Mouse (Mus musculus): ENCODE data around the gene Mapk12.

Gene Mapk12

DNA sequence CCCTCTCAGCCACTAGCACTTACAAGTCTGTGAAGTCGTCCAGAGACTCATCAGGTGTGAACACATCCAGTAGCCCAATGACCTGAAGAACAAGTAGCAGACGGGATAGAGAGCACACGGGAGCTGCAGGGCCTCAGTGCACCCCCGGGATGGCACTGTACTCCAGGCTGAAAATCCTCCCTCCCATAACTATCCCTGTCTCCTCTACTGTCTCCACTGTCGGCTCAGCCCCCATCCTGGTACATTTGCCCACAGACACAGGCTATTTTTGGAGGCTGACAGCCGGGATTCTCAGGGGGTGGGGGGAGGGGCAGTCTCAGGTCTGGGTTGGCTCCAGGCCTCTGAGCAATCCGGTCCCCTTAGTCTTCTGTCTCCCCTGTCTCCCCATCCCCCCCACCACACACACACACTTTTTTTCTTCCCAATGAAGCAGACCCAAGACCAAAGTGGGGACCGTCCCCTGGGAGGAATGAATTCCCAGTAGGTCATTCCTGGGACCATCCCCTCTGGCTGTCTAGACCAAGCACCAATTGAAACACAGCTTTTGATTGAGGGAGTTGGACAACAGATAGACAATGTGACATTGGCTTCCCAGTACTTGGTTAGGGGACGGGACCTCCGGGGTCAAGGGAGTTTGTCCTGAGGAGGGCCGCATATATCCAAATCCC lies 3.0 kb downstream of the Mapk12 start:
- DNase-seq: no peak

DNA sequence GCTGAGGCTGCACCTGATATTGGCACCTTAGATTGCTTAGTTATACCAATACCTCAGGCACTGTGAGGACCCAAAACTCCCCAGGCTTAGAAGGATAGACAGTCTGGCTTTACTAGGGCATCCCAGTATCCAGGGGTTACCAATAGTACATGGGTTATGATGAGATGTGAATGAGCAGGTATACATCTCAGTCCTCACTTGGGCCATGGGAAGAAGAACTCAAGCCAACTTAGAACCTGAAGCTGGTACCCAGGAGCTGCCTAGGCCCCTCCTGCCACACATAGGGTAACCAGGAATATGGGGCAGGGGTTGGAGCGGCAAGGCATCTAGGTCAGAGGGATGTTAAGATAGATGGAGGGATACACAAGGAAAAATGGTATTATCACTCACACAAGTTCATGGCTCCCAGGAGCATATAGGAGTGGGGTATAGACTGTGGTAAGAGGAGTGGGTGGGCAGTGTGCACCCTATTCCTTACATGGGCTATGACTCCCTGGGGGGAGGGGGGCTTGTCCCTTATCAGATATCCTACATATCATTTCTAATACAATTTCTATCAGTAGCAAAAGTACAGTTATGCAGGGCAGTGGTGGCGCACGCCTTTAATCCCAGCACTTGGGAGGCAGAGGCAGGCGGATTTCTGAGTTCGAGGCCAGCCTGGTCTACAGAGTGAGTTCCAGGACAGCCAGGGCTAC lies 3.9 kb downstream of the Mapk12 start:
- DNase-seq: no peak

DNA sequence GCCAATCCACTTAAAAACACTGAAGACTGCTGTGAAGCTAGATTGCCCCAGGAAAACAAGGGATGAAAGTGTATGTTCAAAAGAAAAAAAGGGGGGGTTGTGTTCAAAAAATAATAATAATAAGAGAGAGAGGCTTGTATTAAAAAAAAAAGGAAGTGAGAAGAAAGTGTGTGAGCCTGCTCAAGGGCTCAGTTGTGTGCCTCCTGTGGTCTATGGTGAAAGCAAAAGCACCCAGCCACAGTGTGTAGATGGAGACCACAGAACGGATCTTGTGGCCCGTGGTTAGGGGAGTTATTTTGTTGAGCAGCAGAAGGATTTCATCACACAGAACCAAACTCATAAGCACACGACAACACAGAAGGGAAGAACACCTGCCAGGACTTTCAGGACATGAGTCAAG lies 9.2 kb downstream of the Mapk12 start:
- DNase-seq: no peak

DNA sequence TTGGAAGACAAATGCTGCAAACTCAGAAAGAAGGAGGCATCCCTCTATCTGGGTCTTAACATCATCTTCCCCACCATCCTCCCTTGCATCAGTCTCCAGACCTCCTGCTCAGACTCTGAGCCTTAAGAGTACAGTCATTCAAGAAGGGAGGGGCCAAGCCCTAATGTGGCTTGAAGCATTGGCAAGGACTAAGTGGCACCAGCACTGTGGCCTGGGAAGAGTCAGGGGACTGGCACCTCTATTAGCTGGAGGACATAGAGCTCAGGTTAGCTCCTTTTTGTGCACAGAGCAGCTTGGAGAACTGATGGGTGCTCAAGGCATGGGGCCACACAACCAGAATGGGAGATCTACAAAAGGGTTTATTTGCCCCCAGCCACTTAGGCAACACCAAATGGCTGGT lies 10.3 kb downstream of the Mapk12 start:
- DNase-seq: no peak

DNA sequence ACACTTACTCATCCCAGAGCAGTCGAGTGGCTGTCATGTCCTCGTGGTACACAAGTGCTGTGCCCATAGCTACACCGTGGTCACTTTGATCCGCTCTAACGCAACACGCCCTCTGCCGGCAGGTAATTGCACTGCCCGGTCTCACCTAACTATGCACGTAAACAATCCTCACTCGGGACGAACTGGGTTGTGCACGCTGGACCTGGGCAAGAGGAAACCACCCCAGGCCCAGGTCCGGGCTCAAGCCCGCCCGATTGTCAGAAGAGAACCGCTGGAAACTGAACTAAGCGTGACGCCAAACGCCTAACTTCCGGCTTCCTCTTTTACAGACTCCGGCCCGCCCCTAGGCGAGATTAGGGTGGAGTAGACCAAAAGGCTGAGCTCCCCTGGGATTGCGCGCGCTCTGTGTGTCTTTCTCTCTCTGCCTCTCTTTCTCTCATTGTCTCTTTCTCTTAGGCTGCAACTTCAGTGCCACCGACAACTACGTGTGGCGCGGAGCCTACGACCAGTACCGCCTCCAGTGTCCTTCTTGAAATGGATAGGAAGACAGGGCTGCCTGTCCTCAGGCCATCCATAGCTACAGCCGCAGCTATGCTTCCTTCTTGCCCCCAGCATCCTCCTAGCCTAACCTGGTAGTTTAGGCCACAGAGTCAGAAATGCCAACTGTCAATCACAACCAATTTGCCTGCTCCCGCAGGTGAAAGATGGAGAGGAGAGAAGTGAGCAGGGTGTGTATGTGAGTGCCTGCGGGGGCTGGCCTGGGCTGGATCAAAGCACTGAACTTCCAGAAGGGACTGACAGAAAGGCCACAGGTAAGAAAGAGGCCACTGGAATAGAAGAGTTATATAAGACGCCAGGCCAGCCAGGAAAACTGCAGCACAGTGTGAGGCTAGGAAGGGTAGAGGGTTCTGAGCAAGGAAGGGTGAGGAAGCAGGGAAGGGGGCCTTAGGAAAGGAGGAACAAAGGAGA lies 11.8 kb downstream of the Mapk12 start, which contains the start of gene Hdac10:
TSS of gene Hdac10 (minus strand) at position 319 of the 969 bp plus-strand sequence.
- peak; percentile 83 to 89 for DNase-seq

DNA sequence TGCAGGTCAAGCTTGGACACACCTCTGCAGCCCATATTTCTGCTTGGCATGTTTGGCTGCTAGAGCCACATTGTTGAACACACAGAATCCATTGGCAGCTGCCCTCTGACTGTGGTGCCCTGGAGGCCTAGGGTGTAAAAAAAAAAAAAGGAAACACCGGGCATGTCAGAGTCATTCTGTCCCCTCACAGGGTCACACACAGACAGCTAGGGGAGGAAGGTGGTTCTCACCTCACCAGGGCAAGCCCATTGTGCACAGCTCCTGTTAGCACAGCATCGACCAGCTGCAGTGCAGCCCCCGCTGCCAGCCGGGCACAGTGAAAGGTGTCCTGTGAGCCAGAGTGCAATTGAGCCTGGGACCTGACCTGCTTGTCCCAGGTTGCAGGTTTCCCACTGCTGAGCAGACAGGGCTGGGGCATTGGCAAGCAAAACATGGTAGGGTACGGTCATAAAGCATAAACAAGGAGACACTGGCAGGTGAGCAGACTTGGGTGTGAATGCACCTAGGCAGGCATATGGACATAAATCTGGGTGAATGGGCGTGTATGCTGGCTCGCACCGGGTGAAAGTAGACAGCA lies 13.1 kb downstream of the Mapk12 start:
- DNase-seq: no peak

DNA sequence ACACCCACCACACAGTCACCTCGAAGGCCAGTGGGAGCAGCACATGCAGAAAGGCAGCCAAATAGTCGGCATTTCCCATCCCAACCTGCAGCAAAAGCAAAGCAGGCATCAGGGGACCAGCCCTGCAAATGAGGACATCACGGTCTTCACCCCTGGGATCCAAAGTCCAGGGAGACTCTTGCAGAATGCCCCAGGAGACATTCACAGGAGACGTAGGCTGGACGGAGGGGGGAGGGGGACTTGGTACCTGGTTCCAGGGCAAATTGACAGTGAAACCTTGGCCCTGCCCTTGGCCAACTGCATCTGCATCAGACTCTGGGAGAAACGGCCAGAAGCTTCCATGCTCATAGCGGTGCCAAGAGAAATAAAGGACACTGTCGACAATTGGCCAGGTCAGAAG lies 13.9 kb downstream of the Mapk12 start:
- DNase-seq: peak in 1 of 2 experiments; percentile 68

DNA sequence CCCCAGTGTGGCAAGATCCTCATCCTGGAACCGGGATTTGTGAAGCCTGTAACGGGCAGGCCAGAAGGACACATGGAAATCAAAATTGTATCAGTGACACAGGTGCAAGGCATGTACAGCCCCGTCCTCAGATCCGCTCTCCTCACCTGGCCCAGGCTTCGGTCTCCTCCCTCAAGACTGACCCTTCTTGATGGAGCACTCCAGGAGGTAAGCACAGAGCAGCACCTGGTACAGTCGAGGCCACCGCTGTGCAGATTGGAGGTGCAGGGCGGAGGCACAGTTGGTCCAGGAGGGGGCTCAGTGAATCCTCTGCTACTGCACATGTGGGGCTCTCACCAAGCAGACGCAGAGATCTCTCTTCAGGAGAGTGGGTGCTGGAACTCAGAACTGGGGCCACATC lies 15.2 kb downstream of the Mapk12 start:
- DNase-seq: no peak

DNA sequence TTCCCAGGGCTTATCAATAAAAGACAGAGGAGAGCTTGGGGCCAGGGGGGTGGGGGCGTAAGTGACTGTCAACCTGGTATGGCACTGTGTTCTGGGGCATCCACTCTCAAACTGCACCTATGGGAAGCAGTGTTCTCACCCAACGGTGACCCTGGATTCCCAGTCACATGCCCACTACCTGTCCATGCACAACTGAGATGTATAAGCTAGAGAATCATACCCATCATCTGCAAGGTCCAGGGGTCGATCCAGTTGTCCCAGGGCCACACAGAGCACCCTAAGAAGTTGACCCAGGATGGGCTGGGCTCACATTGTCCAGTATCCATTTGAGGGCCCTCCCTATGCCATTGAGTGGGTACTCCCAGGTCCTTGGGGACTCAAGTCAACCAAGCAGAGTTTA lies 16.2 kb downstream of the Mapk12 start:
- DNase-seq: no peak

DNA sequence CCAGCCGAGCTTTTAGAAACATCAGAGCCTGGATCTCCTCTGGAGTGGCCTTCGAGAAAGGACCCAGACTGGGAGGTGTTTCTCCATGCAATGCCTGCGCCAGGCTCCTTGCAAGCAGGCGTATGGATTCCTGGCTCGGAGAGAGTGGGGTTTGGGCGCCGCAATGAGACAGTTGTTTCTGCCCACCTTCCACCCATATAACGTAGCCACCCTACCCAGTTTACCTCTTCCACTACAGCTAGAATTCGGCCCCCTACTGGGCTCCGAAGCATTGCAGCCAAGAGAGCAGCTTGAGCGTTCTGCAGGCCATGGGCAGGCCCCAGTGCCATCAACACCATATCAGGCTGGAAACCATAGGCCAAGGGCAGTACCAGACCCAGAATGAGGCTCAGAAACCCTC lies 16.9 kb downstream of the Mapk12 start:
- no peak for DNase-seq

DNA sequence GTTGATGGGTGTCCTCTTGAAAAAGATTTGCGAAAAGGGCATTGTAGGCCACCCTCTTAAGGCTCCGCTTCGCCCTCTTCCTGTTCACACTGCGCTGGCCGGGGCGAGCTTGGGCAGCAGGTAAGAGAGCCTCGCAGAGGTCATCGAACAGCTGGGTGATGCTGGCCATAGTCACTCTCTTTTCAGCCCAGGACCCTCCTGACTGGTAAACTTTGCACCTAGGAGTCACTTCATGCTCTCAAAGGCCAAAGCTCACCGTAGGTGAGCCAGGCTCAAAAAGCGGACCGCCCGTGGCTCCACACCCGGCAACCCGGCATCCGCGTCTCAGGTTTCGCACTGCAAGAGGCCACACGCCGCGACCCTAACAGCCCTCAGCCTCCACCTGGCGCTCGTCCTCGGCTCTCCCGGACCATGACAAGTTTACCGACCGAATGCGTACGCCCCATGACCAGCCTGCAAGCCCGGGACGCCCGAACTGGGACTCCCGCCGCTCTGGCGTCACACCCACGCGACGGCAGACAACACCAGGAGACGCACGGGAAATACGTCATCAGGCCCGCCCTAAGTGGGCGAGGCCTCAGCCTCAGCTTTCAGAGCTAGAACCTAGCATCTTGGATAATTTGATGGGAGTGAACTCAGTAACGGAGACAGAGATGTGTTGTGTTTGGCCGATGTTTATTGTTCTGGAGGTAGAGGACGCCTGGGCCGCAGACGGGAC lies 17.7 kb downstream of the Mapk12 start, which contains the start of gene Tubgcp6:
TSS of gene Tubgcp6 (minus strand) at position 464 of the 718 bp plus-strand sequence.
- DNase-seq: peak; percentile 92 to 96

DNA sequence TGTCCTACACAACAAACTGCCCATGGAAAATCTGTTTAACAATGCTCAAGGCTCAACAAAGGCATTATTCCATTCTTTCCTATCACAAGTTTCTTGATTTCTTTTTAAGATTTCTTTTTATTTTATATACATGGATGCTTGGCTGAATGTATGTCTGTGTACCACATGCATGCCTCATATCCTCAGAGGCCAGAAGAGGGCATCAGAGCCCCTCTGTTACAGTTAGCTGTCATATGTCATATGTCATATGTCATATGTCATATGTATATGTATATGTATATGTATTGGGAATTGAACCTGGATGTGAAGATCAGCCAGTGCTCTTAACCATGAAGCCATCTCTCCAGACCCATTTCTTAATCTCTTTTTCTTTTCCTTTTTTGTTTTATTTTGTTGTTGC lies 22.5 kb downstream of the Mapk12 start:
- no peak for DNase-seq

DNA sequence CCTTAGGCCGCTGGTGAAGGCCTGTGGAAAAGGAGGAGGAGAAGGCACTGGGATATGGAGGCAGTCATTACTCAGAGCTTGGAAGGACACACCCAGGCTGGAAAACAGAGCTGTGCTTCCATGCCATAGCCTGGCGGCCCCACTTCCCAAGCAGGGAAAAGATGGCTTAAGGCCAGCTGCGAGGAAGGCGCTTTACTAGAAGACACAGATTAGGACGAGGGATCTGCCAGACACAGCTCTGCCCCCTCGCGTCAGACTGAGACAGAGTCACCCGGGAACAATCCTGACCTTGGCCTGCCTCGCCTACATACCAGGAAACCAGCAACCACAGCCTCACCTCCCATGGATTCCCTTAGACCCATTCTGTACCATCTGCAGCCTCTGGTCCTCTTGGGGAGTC lies 30.4 kb downstream of the Mapk12 start:
- no peak for DNase-seq

DNA sequence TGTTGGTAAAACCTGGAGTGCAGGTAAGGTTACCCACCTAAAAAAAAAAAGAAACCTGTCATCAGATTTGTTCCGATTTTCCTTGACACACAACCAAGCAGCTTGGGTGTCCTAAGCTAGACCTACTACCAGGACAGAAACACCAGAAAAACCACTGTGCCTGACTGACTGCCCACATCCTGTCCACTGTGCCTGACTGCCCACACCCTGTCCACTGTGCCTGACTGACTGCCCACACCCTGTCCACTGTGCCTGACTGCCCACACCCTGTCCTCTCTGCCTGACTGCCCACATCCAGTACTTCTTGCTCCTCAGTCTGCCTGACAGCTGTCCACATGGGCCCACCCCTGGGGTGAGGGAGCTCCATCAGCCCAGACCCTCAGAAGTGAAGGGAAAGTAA lies 33.5 kb downstream of the Mapk12 start:
- no peak for DNase-seq

DNA sequence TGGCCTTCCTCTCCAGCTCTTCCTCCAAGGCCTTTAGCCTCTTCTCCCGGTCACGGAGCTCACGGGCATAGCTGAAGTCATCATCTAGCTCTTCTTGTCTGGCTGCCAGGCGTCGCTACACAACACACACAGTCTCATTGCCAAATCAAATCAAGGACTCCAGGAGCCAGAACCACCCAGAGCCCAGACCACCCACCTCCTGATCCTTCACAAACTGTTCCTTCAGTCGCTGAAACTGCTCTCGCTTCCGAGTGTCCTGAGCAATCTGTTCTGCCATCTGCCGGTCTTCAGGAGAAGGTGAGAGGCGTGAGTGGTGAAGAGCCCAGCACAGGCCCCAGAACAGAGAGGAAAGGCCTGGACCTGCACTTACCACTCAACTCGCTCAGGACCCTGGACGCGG lies 34.4 kb downstream of the Mapk12 start:
- DNase-seq: no peak

DNA sequence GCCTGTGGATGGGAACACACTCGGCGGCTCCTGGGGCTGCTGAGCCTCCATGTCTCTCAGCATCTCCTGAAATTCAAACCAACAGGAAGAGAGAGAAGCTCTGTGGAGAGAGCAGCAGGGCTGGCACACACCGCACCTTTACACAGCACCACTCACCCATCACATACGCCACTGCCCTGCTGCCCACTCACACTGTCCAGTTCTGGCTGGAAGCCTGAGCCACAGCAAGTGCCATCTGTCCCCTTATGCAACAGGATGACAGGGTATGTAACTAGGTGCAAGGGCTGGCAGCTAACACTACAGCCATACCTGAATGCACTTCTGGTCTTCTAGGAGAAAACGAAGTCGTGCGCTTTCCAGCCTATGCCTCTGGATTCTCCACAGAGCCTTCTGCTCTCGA lies 36.1 kb downstream of the Mapk12 start:
- no peak for DNase-seq

DNA sequence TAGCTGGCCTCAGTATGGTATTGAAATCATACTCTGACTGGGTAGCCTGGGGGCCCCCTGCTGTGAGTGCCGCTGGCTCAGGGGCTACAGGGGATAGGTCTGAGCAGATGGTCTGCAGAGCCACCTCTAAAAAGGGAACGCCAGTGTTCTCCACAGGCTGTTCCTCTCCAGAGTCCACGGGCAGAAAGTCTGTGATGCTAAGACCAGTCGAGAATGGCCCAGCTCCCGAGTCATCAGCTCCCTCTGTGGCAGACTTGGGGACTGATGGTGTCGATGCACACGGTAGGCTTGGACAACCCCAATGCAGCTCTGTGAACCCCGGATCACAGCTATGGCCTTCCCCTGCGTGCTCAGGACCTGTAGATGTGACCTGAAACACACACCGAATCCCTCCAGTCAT lies 36.6 kb downstream of the Mapk12 start:
- DNase-seq: no peak

DNA sequence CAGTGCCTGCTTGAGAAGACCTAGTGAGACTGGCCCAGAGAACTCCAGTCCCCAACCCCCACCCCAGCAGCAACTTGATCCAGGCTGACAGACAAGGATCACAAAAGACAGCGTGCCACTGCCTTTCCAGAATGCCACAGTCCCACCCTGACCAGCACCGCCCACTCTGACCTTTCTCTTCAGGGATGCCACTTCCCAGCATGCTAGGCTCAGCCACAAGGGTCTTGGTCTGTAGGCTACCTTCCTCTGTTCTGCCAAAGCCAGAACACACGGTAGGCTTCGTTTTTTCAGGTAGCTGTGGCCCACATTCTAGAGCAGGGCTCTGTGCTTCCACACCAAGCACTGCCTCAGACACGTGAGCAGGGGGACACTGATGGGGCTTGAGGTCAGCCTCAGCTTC lies 37.9 kb downstream of the Mapk12 start:
- no peak for DNase-seq

DNA sequence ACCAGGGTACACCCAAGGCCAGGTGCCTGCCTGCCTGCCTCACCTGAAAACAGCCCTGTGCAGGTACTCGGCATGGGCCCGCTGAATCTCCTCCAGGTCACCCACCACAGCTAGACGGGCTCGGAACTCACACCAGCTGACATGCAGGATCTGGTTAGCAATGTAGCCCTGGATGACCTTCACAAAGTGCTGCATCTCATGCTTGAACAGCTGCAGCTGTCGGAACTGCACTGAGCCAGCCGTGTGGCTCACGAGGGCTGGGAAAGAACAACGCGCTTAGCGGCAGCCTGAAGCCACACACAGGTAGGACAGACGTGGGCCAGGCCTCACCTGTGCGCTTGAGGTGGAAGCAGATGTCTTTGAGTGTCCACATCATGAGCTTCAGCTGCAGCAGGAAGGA lies 39.7 kb downstream of the Mapk12 start:
- DNase-seq: no peak

DNA sequence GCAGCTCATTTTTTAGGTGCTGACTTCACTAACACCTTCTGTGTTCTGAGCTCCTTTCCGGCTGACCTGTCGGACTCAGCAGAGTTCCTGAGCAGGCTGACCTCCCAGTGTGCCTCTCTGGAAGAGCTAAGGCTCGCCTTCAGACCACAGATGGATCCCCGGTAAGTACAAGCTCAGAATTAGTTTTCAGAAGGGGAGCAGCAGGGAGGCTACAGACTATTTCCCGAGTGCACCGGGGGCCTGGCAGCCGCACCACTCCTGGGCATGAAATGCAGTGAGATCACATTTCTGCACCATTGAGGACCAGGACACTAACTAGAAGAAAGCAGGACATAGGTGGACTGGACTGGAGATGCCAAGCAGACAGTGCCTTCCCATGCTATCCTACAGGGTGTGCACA lies 41.9 kb downstream of the Mapk12 start:
- no peak for DNase-seq

DNA sequence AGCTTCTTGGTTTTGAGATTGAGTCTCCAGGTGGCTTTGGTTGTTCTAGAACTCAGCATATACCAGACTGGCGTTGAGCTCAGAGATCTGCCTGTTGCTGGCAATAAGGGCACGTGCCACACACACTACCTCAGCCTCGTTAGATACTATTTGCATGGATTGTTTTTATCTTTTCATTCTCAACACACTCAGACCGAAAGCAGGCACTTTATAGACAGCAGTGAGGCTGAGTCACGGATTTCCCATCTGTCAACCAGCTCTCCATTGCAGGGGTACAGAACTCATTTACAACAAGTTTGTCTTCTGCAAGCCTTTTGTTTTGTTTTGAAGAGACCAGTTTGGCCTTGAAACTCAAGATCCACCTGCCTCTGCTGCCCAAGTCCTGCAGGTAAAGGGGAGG lies 43.1 kb downstream of the Mapk12 start:
- DNase-seq: no peak

DNA sequence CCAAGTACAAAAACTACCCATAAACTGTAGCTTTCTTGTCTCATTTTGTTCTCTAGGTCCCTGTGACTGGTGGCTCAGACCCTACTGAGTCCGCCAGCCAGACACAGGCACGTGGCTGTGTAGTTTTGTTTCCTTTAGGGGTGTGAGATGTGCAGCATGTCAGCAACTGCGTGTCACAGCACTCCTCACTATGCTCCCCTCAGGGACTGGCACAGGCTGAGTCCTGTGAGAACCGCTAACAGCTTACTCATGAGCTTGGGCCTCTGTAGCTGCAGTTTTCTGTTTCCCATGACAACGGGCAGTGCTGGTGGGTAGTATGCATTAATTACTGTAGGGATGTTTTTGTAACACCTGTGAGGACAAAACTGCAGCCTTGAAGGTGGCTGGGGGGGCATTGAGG lies 48.3 kb downstream of the Mapk12 start:
- no peak for DNase-seq

DNA sequence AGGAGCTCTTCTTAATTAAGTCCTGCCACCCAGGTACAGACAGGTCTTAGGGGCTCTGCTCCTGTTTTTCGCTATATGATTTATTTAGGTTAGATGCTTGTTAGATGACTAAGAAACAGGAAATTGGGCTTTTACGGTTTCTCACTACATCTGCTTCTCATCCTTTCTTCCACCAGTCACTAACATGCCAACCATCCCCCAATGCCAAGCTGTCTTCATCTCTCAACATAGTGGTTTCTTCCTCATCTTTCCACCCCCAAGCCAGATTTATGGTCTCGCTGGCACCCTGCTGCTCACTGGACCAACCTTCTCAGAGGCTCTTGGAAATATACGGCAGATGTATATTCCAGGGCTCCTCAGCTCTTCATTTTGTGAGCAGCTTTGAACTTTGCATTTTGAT lies 49.8 kb downstream of the Mapk12 start:
- no peak for DNase-seq

Data from kidney, adult 8-10 months (tissue).